Mouse (Mus musculus) limb, embryonic 13.5 days (tissue): Measurements from ENCODE around the gene Tmem210. TPM values are rescaled to one million over a fixed set of nuclear protein-coding genes. Genes with fewer than 3 reads are reported as not detected.

Experiments
- ATAC-seq: fragments of 200-750 bp; cut with Nextera tagmentation; 2 replicates; pipeline ENCODE4 v1.8.0; 2017; ENCODE audit warnings: low read depth, moderate number of reproducible peaks, moderate TSS enrichment; ENCODE audit not compliant: low FRiP score
- H3K27ac ChIP-seq: fragments of 300-500 bp; sonication (generic); 2 replicates; pipeline ENCODE4 v1.5.1; 2015; ENCODE audit warnings: inconsistent platforms, mild to moderate bottlenecking, moderate library complexity
- H3K27me3 ChIP-seq: fragments of 300-500 bp; sonication (generic); 2 replicates; pipeline ENCODE4 v1.6.1; 2015; ENCODE audit warnings: mild to moderate bottlenecking, inconsistent platforms
- H3K36me3 ChIP-seq: fragments of 300-500 bp; sonication (generic); 2 replicates; pipeline ENCODE4 v1.6.1; 2015; ENCODE audit warnings: inconsistent platforms, mild to moderate bottlenecking, moderate library complexity
- H3K4me1 ChIP-seq: fragments of 300-500 bp; sonication (generic); 2 replicates; pipeline ENCODE4 v1.6.1; 2015; ENCODE audit warnings: inconsistent platforms
- H3K4me2 ChIP-seq: fragments of 300-500 bp; sonication (generic); replicated peaks from 2 replicates; pipeline ENCODE4 v1.6.1; 2015; ENCODE audit warnings: inconsistent platforms, mild to moderate bottlenecking, moderate library complexity
- H3K4me3 ChIP-seq: fragments of 300-500 bp; sonication (generic); 2 replicates; pipeline ENCODE4 v1.5.1; 2015; ENCODE audit warnings: moderate library complexity, mild to moderate bottlenecking, inconsistent platforms
- H3K9ac ChIP-seq: fragments of 300-500 bp; sonication (generic); 2 replicates; pipeline ENCODE4 v1.6.1; 2015; ENCODE audit warnings: mild to moderate bottlenecking, inconsistent platforms
- H3K9me3 ChIP-seq: fragments of 300-500 bp; sonication (generic); 2 replicates; pipeline ENCODE4 v1.6.1; 2016; ENCODE audit warnings: inconsistent platforms
- WGBS: fragments of 180-500 bp; shearing (Covaris S2); methylation state at CpG from one replicate; pipeline ENCODE4 v1.1.7; 2015; 5-methylcytosine and 5-hydroxymethylcytosine counted together
- polyA plus RNA-seq: library from polyadenylated mRNA; unstranded; fragments of >200 nt; fragmentation: Nextera tagmentation; extraction: Ambion mirVana; gene quantifications from 2 replicates; pipeline ENCODE4 v1.2.1, GENCODE M21; 2015

The Tmem210 gene
- polyA plus RNA-seq, result not detected in 2 replicates

DNA sequence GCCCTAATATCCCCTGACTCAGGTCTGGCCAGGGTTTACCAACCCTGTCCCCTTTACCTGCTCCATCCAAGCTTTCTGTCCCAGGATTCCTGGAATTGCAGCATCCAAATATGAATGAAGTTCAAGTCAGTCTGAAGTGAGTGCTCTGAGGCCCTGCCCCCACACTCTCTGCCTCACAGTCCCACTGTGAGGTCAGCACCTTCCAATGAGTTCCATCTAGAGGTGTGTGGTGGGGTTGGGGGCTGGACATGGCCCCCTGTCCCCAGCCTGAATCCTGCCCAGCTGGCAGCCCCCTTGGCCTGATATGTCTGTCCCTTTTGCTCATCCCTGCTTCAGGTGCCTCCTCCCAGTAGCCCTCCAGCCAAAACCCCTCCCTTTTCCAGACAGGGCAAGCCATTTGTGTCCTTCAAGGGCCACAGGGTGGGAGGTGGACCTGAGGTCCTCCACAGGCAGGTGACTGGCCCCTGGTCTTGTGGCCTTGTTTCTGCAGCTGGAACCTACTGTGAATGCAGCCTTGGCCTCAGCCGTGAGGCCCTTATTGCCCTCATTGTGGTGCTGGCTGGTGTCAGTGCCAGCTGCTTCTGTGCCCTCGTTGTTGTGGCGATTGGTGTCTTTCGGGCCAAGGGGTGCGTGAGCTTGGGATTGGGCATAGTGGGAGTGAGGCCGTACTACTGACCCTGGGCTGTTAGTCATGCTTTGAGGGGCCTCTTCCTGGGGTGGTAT, at the start of gene Tmem210:
Gene Tmem210 (plus strand): TSS at position 219 of the 723 bp plus-strand sequence.
- Histone ChIP-seq H3K9me3 (no peaks in the 10 kb centered on the region), H3K36me3 (peaks cover 35% of the 10 kb centered on the region), H3K27ac (no peak within 1 kb of the TSS), H3K27me3 (peaks cover 73% of the 10 kb centered on the region), H3K9ac (no peak within 1 kb of the TSS), H3K4me1 (peaks cover 24% of the 10 kb centered on the region), H3K4me2 (no peak within 1 kb of the TSS), H3K4me3 (no peak within 1 kb of the TSS)
- no peak for ATAC-seq
- WGBS, result 88% methylated on average over 6 of the region's 6 CpGs

DNA sequence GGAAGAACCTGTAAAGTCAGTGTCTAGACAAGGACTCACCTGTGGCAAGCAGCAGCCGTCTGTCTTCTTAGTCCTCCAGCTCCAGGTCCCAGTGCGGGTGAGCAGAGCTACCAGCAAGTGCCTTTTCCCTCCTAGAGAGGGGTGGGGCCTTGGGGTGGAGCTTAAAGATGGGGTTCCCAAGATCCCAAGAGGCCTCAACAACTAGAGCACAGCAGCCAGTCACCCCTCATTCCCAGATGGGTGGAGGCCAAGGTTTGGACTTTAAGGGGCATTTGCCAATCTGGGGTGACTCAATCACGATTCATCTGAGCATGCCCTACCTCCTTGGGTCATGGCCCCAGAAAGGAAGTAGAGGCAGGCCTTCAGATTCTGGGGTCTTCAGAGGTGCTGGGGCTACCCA, 48.2 kb upstream of the Tmem210 start:
- WGBS, result 86% methylated on average over 3 of the region's 3 CpGs
- ATAC-seq, result no peak
- Histone ChIP-seq H3K4me1 (peaks cover 24% of the 10 kb centered on the region), H3K9me3 (no peaks in the 10 kb centered on the region), H3K27me3 (peaks cover 55% of the 10 kb centered on the region), H3K4me3 (no peak overlapping the region), H3K27ac (no peak overlapping the region), H3K9ac (no peak overlapping the region), H3K4me2 (no peak overlapping the region), H3K36me3 (no peaks in the 10 kb centered on the region)

DNA sequence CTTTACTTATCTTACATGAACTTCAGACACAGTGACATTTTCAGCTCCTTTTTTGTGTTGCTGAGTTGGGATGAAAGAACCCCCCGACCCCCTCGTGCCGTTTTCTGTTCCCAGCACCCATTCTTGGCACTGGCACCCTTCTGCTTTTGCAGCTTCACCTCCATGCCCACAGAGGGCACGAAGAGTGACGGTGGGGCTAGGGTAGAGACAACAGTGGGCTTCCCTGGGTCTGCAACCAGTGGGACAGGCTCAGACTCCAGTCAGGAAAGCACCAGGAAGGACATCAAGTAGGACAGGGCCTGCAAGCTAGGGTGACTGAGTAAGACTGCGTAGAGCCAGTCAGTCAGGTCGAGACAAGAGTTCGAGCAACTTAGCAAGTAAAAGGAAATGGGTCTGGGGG, 47.6 kb upstream of the Tmem210 start:
- peak overlapping the region; percentile 58 for H3K9ac ChIP-seq
- ATAC-seq, result peak; percentile 22
- peak overlapping the region; percentile 11; the same call in 1 of the 2 replicates for H3K27ac ChIP-seq
- no peaks in the 10 kb centered on the region for H3K9me3 ChIP-seq
- 0 out of 2 replicates have a peak, but pooled peaks cover 2% of the 10 kb centered on the region for H3K36me3 ChIP-seq
- H3K27me3 ChIP-seq, result peaks cover 55% of the 10 kb centered on the region
- H3K4me1 ChIP-seq, result peaks cover 24% of the 10 kb centered on the region
- peak overlapping the region; percentile 58 for H3K4me3 ChIP-seq
- 51% methylated on average over 8 of the region's 8 CpGs for WGBS
- H3K4me2 ChIP-seq, result peak overlapping the region; percentile 95

DNA sequence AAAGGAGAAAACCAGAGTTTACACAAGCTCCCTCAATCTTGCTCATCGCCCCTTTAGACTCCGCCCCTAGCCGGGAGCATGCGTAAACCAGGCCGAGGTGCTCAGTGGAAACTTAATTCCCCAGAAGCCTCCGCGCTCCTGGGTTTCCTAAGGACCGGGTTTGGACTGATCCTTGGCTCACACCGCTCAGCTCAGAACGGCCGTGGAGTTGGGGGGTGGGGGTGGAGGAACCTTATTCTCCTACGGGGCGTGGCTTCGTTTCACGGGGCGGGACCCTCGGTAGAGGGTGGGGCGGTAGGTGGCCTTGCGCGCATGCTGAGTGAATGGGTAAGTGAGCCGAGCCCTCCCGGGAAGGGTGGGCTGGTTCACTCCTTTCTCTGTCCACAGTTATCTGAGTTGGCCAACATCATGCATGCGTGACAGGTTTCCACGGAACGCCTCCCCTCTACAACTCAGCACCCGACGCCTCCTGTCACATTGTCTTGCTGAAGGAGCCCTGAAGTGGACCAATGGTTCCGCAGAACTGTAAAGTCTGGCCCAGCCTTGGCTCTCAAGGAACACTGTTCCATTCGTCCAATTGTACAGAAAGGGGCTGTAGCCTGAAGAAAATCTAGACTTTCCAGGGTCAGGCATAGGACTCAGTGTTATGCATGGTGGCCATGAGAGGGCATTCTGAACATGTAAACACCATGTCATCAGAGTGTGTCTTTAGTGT, 47.1 kb upstream of the Tmem210 start:
- H3K4me1 ChIP-seq, result peaks cover 24% of the 10 kb centered on the region
- ATAC-seq, result peak; percentile 80
- H3K4me3 ChIP-seq, result peak overlapping the region; percentile 58
- H3K4me2 ChIP-seq, result peak overlapping the region; percentile 95
- peak overlapping the region; percentile 58 for H3K9ac ChIP-seq
- WGBS, result 2% methylated on average over 29 of the region's 29 CpGs
- H3K9me3 ChIP-seq, result no peaks in the 10 kb centered on the region
- H3K27me3 ChIP-seq, result peaks cover 54% of the 10 kb centered on the region
- peaks cover 8% of the 10 kb centered on the region for H3K36me3 ChIP-seq
- H3K27ac ChIP-seq, result peak overlapping the region; percentile 11; the same call in 1 of the 2 replicates

DNA sequence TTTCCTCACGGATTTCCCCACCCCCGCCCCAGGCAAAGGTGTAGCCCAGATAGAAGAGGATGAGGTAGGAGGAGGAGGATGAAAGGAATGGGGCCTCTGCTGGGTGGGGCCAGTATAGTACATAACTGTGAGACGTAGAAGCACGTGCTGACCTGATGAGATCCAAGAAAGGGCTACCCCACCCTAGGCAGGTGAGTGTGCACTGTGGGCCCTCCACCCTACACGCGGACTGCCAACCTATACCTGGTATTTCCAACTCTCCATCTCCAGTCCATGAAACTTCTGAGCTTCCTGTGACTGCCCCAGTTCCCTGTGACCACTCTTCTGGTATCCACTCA, 46.5 kb upstream of the Tmem210 start:
- WGBS, result 13% methylated on average over 6 of the region's 6 CpGs
- H3K4me1 ChIP-seq, result peaks cover 24% of the 10 kb centered on the region
- H3K4me2 ChIP-seq, result peak overlapping the region; percentile 95
- peak overlapping the region; percentile 70; the same call in 1 of the 2 replicates for H3K9ac ChIP-seq
- H3K27ac ChIP-seq, result no peak overlapping the region
- H3K27me3 ChIP-seq, result peaks cover 49% of the 10 kb centered on the region
- H3K9me3 ChIP-seq, result no peaks in the 10 kb centered on the region
- H3K4me3 ChIP-seq, result peak overlapping the region; percentile 58
- ATAC-seq, result no peak
- H3K36me3 ChIP-seq, result peaks cover 13% of the 10 kb centered on the region

DNA sequence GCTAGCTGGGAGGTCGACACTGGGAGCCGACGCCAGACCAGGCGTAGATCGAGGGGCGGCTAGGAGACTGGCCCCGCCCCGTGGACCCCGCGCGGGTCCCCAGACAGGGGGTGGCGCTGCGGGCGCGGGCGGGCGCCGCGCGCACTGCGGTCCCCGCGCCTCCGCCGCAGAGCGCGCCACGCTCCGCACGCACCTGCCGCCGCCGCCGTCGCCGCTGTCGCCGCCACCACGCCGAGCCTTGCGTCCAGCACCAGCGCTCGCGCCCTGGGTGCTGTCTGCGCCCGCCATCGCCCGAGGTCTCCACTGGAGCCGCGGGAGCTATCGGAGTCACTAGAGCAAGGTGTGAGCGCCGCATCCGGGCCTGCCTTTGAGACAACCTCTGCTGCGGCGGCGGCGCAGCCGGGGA, 45.8 kb upstream of the Tmem210 start, which contains the start of the genes Rnf208 and Cysrt1:
Gene Rnf208 (plus strand): TSS at position 155 of the 406 bp plus-strand sequence.
Gene Cysrt1 (minus strand): TSS at position 352 of the 406 bp plus-strand sequence.
- 0% methylated on average over 39 of the region's 59 CpGs for WGBS
- Histone ChIP-seq H3K9me3 (no peaks in the 10 kb centered on the region), H3K4me3 (peak within 1 kb of the TSS; percentile 58), H3K27me3 (peaks cover 45% of the 10 kb centered on the region), H3K27ac (no peak within 1 kb of the TSS), H3K36me3 (peaks cover 18% of the 10 kb centered on the region), H3K9ac (peak within 1 kb of the TSS; percentile 70), H3K4me1 (peaks cover 24% of the 10 kb centered on the region), H3K4me2 (peak within 1 kb of the TSS; percentile 95)
- ATAC-seq, result no peak

DNA sequence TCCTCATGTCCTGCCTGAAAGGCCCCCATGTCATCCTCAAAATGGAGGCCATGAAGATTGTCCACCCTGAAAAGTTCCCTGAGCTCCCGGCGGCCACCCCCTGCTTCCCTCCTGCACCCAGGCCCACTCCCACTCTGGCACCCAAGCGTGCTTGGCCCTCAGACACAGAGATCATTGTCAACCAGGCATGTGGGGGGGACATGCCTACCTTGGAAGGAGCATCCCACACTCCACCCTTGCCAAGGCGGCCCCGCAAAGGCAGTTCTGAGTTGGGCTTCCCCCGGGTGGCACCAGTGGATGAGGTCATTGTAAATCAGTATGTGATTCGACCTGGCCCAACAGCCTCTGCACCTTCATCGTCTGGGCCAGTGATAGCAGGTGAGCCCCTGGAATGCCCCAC, 44.6 kb upstream of the Tmem210 start:
- Histone ChIP-seq H3K36me3 (peaks cover 30% of the 10 kb centered on the region), H3K9ac (no peak overlapping the region), H3K27ac (no peak overlapping the region), H3K27me3 (peaks cover 45% of the 10 kb centered on the region), H3K9me3 (no peaks in the 10 kb centered on the region), H3K4me1 (peaks cover 24% of the 10 kb centered on the region), H3K4me3 (no peak overlapping the region), H3K4me2 (peak overlapping the region; percentile 95; the same call in 1 of the 2 replicates)
- ATAC-seq, result no peak
- WGBS, result 74% methylated on average over 8 of the region's 8 CpGs

DNA sequence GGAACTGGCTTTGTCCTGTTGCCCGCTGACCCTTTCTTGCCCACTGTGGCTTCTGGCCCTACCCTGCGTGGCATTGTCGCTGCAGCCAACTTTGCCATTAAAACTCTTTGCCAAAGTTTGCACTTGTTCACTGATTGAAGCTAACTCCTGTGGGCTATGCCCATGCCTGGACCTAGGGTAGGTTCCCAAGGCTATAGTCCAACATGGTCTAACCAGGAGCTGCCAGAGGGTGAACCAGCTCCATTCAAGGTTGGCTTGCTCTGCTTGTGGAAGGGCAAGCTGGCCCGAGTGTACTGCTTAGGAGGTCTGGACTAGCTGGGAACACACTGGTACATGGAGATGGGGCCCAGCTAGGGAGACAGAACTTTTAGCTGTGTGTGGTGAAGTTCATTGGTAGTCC, 43.8 kb upstream of the Tmem210 start:
- peaks cover 40% of the 10 kb centered on the region for H3K27me3 ChIP-seq
- no peak overlapping the region for H3K9ac ChIP-seq
- H3K4me3 ChIP-seq, result no peak overlapping the region
- no peak for ATAC-seq
- peaks cover 38% of the 10 kb centered on the region for H3K36me3 ChIP-seq
- no peaks in the 10 kb centered on the region for H3K9me3 ChIP-seq
- H3K4me2 ChIP-seq, result no peak overlapping the region
- no peak overlapping the region for H3K27ac ChIP-seq
- 83% methylated on average over 4 of the region's 4 CpGs for WGBS
- H3K4me1 ChIP-seq, result peaks cover 24% of the 10 kb centered on the region

DNA sequence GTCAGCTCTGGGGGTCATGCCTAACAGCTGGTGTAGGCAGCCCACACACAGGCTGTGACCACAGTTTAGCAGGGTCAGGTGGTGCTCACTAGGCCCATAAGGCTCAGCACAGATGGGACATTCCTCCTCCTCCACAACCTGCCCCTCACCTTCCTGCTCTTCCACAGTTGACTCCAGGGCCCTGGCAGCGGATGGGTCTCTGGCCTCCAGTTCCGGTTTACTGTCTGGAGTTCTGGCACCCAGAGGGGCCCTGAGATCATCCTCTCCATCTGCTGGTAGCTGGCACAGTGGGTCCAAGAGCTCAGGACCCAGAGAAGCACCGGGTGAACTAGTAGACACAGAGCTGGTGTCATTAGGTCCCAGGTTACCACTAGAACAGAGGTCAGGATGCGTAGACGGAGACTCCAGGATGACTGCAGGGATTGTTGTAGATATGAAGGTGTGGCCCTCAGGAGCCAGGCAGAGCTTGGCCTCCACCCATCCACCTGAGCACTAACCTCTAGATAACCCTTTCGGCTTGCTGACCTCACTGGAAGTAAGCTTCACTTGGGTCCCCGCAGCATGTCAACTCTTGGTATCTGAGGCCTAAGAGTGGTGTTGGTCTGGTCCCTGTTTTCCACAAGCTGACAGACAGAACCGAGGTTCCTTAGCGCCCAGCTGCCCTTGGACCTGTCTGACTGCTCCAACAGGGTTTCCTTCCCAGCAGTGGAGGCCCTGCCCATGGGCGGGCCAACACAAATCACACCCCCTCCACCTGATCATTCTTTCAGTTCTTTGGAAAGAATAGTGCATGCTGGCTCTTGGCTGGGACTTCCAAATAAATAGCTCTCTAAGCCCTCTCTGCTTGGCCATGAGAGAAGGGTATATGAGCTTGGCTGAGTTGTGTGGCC, 41.5 kb upstream of the Tmem210 start, which contains the start of gene AL732309.1:
Gene AL732309.1 (minus strand): TSS at position 681 of the 890 bp plus-strand sequence.
- Histone ChIP-seq H3K27me3 (peaks cover 31% of the 10 kb centered on the region), H3K9ac (no peak within 1 kb of the TSS), H3K4me2 (no peak within 1 kb of the TSS), H3K27ac (no peak within 1 kb of the TSS), H3K4me3 (no peak within 1 kb of the TSS), H3K4me1 (peaks cover 13% of the 10 kb centered on the region), H3K36me3 (peaks cover 61% of the 10 kb centered on the region), H3K9me3 (no peaks in the 10 kb centered on the region)
- ATAC-seq, result no peak
- WGBS, result 89% methylated on average over 10 of the region's 10 CpGs

DNA sequence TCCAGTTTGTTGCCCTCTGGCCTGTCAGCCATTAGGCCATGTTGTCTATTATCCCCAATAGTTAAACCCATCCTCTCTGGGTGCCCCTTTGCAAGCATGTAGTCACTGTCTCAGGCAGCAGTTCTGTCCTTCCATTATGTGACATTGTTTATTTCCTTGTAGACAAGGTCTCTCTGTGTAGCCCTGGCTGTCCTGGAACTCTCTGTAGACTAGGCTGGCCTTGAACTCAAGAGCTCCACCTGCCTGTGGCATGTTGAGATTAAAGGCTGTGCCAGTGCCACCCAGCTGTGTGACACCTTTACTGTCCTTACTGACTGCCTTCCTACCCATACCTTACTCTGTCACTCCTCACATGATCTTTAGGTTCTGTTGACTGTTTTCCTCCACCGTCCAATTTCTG, 35.6 kb upstream of the Tmem210 start:
- peaks cover 56% of the 10 kb centered on the region for H3K36me3 ChIP-seq
- H3K4me1 ChIP-seq, result peaks cover 18% of the 10 kb centered on the region
- no peak overlapping the region for H3K9ac ChIP-seq
- H3K4me2 ChIP-seq, result no peak overlapping the region
- no peak overlapping the region for H3K4me3 ChIP-seq
- no peak for ATAC-seq
- no peaks in the 10 kb centered on the region for H3K27me3 ChIP-seq
- H3K9me3 ChIP-seq, result no peaks in the 10 kb centered on the region
- no peak overlapping the region for H3K27ac ChIP-seq
- 85% methylated on average over 1 of the region's 1 CpGs for WGBS

DNA sequence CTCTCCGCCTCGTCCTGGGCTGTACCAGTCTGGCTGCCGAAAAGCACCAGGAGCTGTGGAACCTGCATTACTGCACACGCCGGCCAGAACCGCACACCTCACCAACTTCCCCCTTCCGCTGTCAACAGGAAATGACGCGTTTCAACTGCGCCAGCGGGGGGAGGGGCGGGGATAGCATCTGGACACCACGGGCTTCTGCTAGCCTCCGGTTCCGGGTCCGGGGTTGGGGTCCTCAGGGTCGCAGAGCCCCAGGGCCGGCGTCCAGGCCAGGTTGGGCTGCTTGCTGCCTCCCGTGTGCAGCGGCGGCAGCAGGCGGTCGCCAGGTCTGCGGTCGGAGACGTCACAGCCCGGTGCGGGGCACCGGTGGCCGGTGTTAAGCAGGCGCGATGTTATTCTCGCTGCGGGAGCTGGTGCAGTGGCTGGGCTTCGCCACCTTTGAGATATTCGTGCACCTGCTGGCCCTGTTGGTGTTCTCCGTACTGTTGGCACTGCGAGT, 32.6 kb upstream of the Tmem210 start, which contains the start of gene Tmem203:
Gene Tmem203 (plus strand): TSS at position 156 of the 496 bp plus-strand sequence.
- peak within 1 kb of the TSS; percentile 85 for H3K9ac ChIP-seq
- H3K36me3 ChIP-seq, result peaks cover 32% of the 10 kb centered on the region
- H3K4me2 ChIP-seq, result peak within 1 kb of the TSS; percentile 99
- H3K27me3 ChIP-seq, result no peaks in the 10 kb centered on the region
- peak within 1 kb of the TSS; percentile 81 for H3K4me3 ChIP-seq
- whole genome bisulfite sequencing, result 1% methylated on average over 39 of the region's 39 CpGs
- ATAC-seq, result peak; percentile 89
- peak within 1 kb of the TSS; percentile 69 for H3K27ac ChIP-seq
- H3K4me1 ChIP-seq, result peaks cover 18% of the 10 kb centered on the region
- H3K9me3 ChIP-seq, result no peaks in the 10 kb centered on the region
